Mouse (Mus musculus) E14TG2a.4 (cell line): ENCODE data around the gene Ston1.

ENCODE experiments used
- CTCF ChIP-seq: conservative IDR thresholded peaks from 2 replicates; pipeline ENCODE4 v1.5.1; 2014; ENCODE audit warnings: low read length
- NANOG ChIP-seq: IDR thresholded peaks from 2 replicates; pipeline ENCODE4 v1.6.1; 2014; ENCODE audit warnings: borderline replicate concordance, low read length, mixed read lengths
- POU5F1 ChIP-seq: IDR thresholded peaks from 2 replicates; pipeline ENCODE4 v1.6.1; 2014; ENCODE audit warnings: low read length, borderline replicate concordance

- TF ChIP-seq CTCF: no peak
- TF ChIP-seq NANOG: no peak
- no peak for TF ChIP-seq POU5F1
Measured at GRCm38 (mm10) chr17:88570784-88571183, 26.7 kb upstream of the Ston1 start.
